Mouse (Mus musculus): ENCODE results near the gene Psen2.

GRCm38 (mm10) chr1:180181304-180181965 lies 81.8 kb downstream of the Psen2 start:
- TF ChIP-seq ZNF384 (IDR thresholded peaks at IDR 0.05; ENCODE audit: low read depth, low read length) = no peak
- TF ChIP-seq MAFK (IDR thresholded peaks at IDR 0.05; ENCODE audit: insufficient read depth, low read depth, low read length) = no peak
- no peak for TF ChIP-seq ZC3H11A (IDR thresholded peaks at IDR 0.05; ENCODE audit: borderline replicate concordance, low read depth, low read length)
- TF ChIP-seq HCFC1 (IDR thresholded peaks at IDR 0.05; ENCODE audit: borderline replicate concordance, insufficient read depth, low read length) = no peak

Measured in ES-E14 (cell line).